Mouse (Mus musculus) frontal cortex, adult 2 months (tissue): ENCODE results near the gene Oas2. TPM values are rescaled to one million over a fixed set of nuclear protein-coding genes. Genes with fewer than 3 reads are reported as not detected.

Source experiments
- DNase-seq, 2 experiments: peaks; one replicate each; pipeline ENCODE4 v3.0.0; 2022; ENCODE audit warnings: low spot score in 1 of 2; ENCODE audit errors: extremely low spot score in 1 of 2
- polyA plus RNA-seq: library from polyadenylated mRNA; depleted of rRNA; stranded (reverse); fragments of >200 nt; gene quantifications from 2 replicates; pipeline ENCODE4 v1.2.3, GENCODE M21; 2012

Gene Oas2
- polyA plus RNA-seq, 1 experiment: 0.96 TPM

- DNase-seq: no peak
These were observed 16.0 kb downstream of the Oas2 start for GRCm38 (mm10) chr5:120733696-120734095.

DNA sequence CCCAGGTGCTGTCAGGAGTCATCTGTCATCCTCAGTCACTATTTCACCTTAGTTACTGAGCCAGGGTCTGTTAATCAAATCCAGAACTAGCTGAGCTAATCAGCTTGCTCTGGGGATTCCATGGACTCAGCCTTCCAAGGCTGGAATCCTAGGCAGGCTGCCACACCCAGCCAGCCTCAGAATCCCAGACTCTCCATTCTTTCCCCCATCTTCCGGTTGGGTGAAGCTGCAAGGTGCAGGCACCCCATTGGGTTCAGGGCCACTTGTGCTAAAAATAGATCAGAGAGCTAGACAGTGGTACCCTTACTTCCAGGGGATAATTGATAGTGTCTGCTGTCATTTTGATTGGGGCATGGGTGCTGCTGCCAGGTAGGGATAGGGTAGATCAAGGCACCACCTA is 16.9 kb downstream of the Oas2 start:
- DNase-seq: no peak

DNA sequence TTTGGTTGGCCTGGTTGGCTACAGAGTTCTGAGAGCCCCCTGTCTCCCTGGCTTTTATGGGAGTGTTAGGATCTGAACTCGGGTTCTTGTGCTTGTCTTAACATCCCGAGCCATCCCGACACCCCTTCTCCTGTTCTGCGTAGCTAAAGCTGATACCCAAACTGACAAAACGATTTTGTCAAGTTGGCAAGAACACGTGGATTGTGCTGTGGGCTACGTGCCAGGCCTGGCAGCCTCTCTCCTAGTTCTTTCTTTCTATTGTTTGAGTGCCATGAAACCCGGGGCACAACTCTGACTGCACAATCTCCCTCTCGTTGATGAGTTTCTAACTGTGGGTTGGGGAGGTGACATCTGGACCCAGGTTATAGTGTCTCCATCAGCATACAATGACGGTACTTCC is 20.3 kb downstream of the Oas2 start:
- DNase-seq: no peak

DNA sequence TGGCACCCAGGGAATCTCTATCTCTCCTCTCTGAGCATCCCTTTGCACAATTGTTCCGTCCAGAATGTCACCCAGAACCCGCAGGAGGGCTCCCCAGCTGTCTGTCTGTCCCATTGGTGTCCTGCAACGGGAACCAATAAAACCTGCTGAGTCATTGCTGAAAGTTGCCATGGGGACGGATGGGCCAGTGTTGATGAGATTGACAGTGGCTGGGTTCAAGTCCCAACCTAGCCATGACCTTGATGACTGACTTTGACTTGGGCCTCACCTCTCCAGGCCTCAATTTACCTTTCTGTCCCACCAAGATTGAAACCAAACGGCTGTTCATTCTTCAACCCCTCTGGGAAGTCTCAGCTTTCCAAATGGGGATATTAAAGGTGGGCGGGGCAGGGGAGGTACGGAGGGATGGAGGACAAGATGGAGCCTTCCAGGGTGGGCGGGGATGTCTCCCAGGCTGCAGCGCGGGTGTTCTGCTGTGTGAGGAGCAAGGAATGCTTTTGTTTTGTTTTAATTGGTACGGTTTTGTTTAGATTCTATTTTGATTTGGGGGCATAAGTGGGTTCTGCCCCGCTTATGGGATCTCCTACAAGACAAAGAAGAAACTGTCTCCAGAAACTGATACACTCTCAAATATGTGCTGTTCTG is 23.7 kb downstream of the Oas2 start:
- DNase-seq: no peak

DNA sequence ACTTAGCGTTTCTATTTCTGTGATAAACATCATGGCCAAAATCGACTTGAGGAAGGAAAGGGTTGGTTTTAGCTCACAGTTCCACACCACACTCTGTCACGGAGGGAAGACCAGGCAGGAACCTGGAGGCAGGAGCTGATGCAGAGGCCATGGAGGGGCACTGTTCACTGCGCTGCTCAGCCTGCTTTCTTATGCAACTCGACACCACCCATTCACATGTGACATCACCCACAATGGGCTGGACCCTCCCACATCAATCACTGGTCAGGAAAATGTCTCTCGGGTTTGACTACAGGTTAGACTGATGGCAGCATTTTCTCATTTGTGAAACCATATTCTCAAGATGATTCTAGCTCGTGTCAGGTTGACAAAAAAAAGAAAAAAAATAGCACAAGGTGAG is 28.6 kb downstream of the Oas2 start:
- no peak for DNase-seq

GRCm38 (mm10) chr5:120718600-120719378 is 30.9 kb downstream of the Oas2 start:
- DNase-seq: no peak

DNA sequence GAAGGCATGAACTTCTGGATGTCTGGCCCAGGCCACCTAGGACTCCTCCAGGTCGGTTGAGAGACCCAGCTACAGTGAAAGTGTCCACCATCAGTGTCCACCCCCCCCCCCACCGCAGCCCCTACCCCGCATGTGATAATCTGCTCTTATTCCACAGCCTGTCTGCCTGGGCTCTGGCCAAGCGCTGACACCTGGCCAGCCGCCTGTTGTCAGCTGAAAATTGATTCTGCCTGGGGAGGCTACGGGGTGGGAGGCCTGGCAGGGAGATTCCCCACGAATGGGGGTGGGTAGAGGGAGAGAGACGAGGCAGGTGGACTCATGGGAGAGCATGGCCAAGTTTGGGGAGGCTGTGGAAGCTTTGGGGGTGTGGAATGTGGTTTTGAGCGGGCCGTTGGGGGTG is 32.5 kb downstream of the Oas2 start:
- DNase-seq: no peak

- DNase-seq: peak in 1 of 2 experiments; percentile 93
These were observed 35.3 kb downstream of the Oas2 start for GRCm38 (mm10) chr5:120714314-120714713.

DNA sequence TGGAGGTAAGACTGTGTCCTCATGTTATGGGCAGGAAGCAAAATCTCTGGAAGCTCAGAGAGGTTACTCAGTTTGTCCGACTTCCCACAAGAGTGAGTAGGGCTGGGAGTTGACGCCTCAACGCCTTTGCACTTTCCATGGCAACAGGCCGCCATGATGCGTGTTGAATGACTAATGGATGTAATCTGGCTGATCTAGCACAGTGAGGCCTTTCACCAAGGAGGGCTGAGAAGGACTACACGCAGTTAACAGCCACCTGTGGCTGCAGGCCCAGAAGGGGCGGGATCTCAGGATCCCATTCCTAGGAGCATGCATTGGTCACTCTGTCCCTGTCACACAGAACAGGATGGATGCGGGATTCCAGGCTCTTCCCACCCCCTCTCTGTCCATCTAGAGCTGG is 36.9 kb downstream of the Oas2 start:
- peak in 1 of 2 experiments; percentile 39 for DNase-seq

- DNase-seq: no peak
These were observed 37.8 kb downstream of the Oas2 start, which contains the start of gene Dtx1 for GRCm38 (mm10) chr5:120711827-120712226. Gene Dtx1 (minus strand): TSS chr5:120711927.

DNA sequence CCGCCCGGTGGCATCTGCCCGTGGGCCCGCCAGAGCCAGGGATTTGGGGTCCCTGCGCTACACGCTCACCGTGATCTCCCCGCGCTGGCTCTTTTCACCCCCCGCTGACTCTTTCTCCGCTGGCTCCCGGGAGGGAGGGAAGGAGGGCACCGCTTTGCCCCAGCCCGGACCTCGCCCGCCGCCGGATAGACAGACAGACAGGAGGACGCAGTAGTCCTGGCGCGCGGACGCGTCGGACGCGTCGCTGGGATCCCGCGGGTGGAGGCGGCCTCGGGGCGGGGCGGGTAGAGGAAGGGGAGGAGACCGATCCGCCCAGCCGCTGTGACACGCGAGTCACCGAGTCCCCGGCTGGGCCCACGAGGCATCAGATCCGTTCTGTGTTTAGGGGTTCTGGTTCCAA is 38.2 kb downstream of the Oas2 start:
- DNase-seq: peak in 1 of 2 experiments; percentile 84

DNA sequence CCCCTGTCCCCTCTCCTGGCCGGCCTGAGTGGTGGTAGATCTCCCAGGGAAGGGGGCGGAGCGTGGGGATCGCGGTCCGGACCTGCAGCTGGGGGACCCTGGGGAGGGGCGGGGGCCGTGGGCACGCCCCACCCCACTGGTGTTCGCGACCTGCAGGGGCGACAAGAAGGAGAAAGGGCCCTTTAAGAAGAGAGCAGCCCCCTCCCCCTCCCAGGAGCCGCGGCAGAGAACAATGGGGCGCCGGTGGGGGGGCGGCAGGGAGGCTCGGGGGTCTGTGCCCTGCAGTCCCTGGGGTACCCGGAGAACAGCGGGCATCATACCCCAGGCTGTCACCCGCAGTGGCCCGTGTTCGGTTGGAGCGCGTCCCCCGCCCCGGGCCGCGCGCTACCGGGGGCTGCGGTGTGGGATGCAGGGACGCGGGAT is 38.8 kb downstream of the Oas2 start:
- no peak for DNase-seq

- DNase-seq: peak in 1 of 2 experiments; percentile 41
These were observed 39.4 kb downstream of the Oas2 start for GRCm38 (mm10) chr5:120710161-120710825.

DNA sequence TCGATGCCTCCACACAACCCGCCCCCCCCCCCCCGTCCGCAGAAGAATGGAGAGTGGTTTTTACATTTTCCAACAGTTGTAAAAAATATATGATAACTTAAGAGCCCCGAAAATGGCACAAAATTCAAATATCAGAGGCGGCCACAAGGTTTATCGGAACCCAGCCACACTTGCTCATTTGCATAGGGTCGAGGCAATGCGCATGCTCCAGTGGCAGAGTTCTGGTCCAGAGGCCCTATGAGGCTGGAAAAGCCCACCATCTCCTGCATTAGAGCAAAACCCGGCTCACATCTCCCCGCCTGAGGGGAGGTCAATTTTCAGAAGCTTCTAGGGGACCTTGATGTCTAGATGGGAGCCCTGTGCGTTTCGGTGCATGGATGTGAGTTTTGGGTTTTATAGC is 42.7 kb downstream of the Oas2 start:
- no peak for DNase-seq

DNA sequence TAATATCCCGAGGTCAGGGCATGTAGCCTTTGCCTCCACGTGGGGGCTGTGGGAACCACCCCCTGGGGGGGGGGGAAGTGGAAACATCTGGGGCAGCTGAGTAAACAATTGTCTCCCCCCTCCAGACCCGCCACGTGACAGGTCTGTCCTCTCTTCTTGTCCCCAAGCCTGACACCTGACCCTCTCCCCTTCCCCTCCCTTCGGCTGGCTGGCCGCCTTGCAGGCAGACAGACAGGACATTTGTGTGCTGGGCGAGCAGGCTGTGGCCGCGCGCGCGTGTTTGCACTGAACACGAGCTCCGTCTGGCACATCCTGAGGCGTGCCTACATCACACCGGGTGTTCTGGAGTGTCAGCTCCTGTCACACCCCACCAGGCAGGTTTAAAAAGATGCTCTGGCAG is 43.1 kb downstream of the Oas2 start:
- no peak for DNase-seq

GRCm38 (mm10) chr5:120704421-120704820 is 45.2 kb downstream of the Oas2 start:
- no peak for DNase-seq

- DNase-seq: no peak
These were observed 46.0 kb downstream of the Oas2 start for GRCm38 (mm10) chr5:120703660-120704059.

DNA sequence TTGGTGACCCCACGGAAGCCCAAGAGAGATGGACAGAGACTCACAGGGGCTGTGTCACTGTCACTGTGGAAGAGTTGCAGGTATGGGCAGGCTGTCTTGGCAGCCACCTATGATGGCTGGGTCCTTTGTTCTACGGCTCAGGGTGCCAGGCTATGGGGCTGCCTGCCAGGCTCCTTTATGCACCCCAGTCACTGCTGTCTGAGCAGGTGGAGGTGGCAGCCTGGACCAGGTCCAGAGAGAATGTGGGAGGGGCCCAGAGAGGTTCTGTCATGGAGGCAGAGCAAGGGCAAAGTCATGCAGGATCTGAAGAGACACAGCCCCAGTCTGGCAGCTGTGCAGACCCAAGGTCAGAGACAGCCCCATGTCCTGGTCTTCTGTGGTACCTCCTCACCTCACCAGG is 46.7 kb downstream of the Oas2 start:
- DNase-seq: no peak

DNA sequence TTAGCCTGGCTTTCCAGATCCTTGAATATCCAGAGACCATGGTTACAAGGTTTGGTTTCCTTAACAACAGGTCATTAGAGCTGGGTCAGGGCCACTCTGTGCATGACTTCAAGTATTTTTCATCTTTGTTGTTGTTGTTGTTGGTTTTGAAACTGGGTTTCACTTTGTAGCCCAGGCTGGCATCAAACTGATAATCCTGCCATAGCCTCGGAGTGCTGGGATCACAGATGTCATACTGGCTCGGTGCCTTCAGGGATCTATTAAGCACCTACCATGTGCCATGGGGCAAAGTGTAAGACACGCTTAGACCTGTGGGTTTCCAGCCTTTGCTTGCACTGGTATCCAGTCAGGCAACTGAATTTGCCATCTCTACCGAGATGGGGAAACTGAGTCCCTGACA is 47.2 kb downstream of the Oas2 start:
- no peak for DNase-seq

DNA sequence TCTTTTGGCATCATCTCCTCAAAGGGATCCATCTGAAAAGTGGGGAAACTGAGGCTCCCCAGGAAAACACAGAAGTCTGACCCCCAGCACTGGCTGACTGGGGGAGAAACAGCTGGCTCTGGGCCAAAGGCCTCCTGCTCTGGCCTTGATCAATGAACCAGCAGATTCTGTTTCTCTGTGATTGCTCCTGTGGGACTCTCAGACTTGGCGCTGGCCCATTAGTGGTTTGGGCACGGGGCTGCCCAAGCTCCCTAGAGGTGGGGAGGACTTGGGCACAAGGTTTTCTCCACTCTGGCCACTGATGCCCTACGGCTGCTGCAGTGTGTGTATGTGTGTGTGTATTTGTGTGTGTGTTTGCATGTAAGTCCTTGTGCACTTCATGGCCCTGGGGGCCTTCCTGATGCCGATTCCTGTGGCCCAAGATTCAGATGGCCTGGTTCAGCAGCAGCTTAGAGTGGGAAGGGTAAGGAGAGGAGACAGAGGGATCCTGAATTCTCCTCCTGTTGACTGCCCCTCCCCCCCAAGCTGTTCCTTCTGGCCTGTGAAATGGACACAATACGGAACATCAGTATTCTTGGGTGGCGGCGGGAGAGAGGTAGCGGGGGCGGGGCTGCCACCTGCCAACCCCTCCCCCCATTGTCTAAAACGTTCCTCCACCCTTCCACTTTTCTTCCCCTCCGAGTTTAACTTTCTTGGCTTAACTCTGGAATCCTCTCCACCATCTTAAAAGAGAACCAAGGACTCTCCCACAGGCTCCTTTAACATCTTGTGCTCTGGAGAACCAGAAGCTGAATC is 48.5 kb downstream of the Oas2 start:
- no peak for DNase-seq
